Mouse (Mus musculus) left cerebral cortex, postnatal 14 days (tissue): Measurements from ENCODE around the gene Tmem141. TPM values are rescaled to one million over a fixed set of nuclear protein-coding genes. Genes with fewer than 3 reads are reported as not detected.

ENCODE experiments used
- DNase-seq, 2 experiments: peaks; one replicate each; pipeline ENCODE4 v3.0.0; 2021 to 2022; ENCODE audit warnings: low spot score in 2 of 2, mixed read lengths in 1 of 2
- intact Hi-C: fragments of 180-260 bp; cut with DNase I; formaldehyde crosslinking; loops from one replicate; pipeline ENCODE4 v1.15.1; 2025
- total RNA-seq, 2 experiments: library from RNA; stranded (reverse); gene quantifications; 2 replicates each; pipeline ENCODE4 v1.2.3; 2021

Tmem141 gene
- total RNA-seq, 2 experiments from 2014 or later, result 27.2 to 27.7 TPM

- DNase-seq, result no peak
- intact Hi-C loops, result no loop called here
These were observed 4.2 kb downstream of the Tmem141 start, which contains the start of gene Ccdc183 for GRCm38 (mm10) chr2:25617578-25617977. Gene Ccdc183, minus strand, starts transcription at chr2:25617678.

- no peak for DNase-seq
- intact Hi-C loops, result no loop called here
These were observed 5.4 kb downstream of the Tmem141 start for GRCm38 (mm10) chr2:25616398-25616797.

- intact Hi-C loops, result no loop called here
- DNase-seq, result no peak
These were observed 13.1 kb downstream of the Tmem141 start for GRCm38 (mm10) chr2:25608671-25609070.

GRCm38 (mm10) chr2:25607761-25608622, 13.8 kb downstream of the Tmem141 start, which contains the start of gene Rabl6:
Gene Rabl6, minus strand, starts transcription at chr2:25608521.
- intact Hi-C loops, result no loop called here
- DNase-seq, result peak; percentile 89 to 91

GRCm38 (mm10) chr2:25602526-25602925, 19.3 kb downstream of the Tmem141 start:
- intact Hi-C loops, result no loop called here
- no peak for DNase-seq

GRCm38 (mm10) chr2:25600037-25600436, 21.8 kb downstream of the Tmem141 start:
- DNase-seq, result no peak
- intact Hi-C loops, result no loop called here

- intact Hi-C loops, result no loop called here
- DNase-seq, result no peak
These were observed 23.1 kb downstream of the Tmem141 start for GRCm38 (mm10) chr2:25598749-25599148.

GRCm38 (mm10) chr2:25596765-25597510, 24.9 kb downstream of the Tmem141 start:
- intact Hi-C loops, result no loop called here
- no peak for DNase-seq

GRCm38 (mm10) chr2:25591863-25592262, 29.9 kb downstream of the Tmem141 start:
- peak; percentile 45 to 50 for DNase-seq
- intact Hi-C loops, result no loop called here

- peak in 1 of 2 experiments; percentile 47 for DNase-seq
- intact Hi-C loops, result no loop called here
These were observed 33.4 kb downstream of the Tmem141 start for GRCm38 (mm10) chr2:25588227-25588907.

- no peak for DNase-seq
- intact Hi-C loops, result no loop called here
These were observed 34.5 kb downstream of the Tmem141 start for GRCm38 (mm10) chr2:25587290-25587689.

- intact Hi-C loops, result no loop called here
- DNase-seq, result no peak
These were observed 36.2 kb downstream of the Tmem141 start for GRCm38 (mm10) chr2:25585601-25586000.

- DNase-seq, result no peak
- intact Hi-C loops, result no loop called here
These were observed 36.9 kb downstream of the Tmem141 start for GRCm38 (mm10) chr2:25584856-25585255.

GRCm38 (mm10) chr2:25584152-25584551, 37.7 kb downstream of the Tmem141 start:
- intact Hi-C loops, result no loop called here
- DNase-seq, result no peak

GRCm38 (mm10) chr2:25583571-25583970, 38.2 kb downstream of the Tmem141 start:
- intact Hi-C loops, result no loop called here
- no peak for DNase-seq

GRCm38 (mm10) chr2:25583120-25583481, 38.7 kb downstream of the Tmem141 start:
- intact Hi-C loops, result no loop called here
- peak in 1 of 2 experiments; percentile 23 for DNase-seq

- peak; percentile 90 to 94 for DNase-seq
- intact Hi-C loops, result no loop called here
These were observed 39.2 kb downstream of the Tmem141 start for GRCm38 (mm10) chr2:25582466-25583119.

GRCm38 (mm10) chr2:25581901-25582301, 39.9 kb downstream of the Tmem141 start:
- no peak for DNase-seq
- intact Hi-C loops, result no loop called here

GRCm38 (mm10) chr2:25581294-25581864, 40.4 kb downstream of the Tmem141 start, which contains the start of gene Ajm1:
Gene Ajm1, minus strand, starts transcription at chr2:25581757.
- intact Hi-C loops, result no loop called here
- DNase-seq, result peak; percentile 80 to 93
